Mouse (Mus musculus) lung, adult 2 months (tissue): ENCODE results near the gene Akap9.
"Not testable (repeated sequence)": the region's sequence is repeated elsewhere in the genome, so short reads cannot be mapped to it uniquely, and the experiment has no call there.

Experiments
- CTCF ChIP-seq: fragments of 200-500 bp; IDR thresholded peaks from 2 replicates; pipeline ENCODE4 v1.5.1; 2011; ENCODE audit warnings: mild to moderate bottlenecking, low read length, control low read depth; ENCODE audit not compliant: insufficient read depth
- POLR2A ChIP-seq: fragments of 200-500 bp; IDR thresholded peaks from 2 replicates; pipeline ENCODE4 v1.6.1; 2011; ENCODE audit warnings: low read depth, mild to moderate bottlenecking, control low read depth, low read length, borderline replicate concordance; ENCODE audit errors: extremely low read depth

GRCm38 (mm10) chr5:3943169-3943568 lies 15.3 kb downstream of the Akap9 start:
- TF ChIP-seq CTCF, POLR2A: not testable (repeated sequence)
